Mouse (Mus musculus): ENCODE measurements around the gene Sgsh. TPM values are rescaled to one million over a fixed set of nuclear protein-coding genes. Genes with fewer than 3 reads are reported as not detected.

Gene Sgsh
- polyA plus RNA-seq, 1 experiment, result 43.1 TPM

GRCm38 (mm10) chr11:119338271-119339059 lies 16.9 kb downstream of the Sgsh start:
- Histone ChIP-seq H3K27ac (ENCODE audit: insufficient read depth, low read length) (no peak overlapping the region), H3K4me3 (ENCODE audit: extremely low read depth, insufficient read depth, insufficient read length) (no peak overlapping the region), H3K27me3 (ENCODE audit: control insufficient read depth, insufficient read depth, low read length) (no peaks in the 10 kb centered on the region), H3K4me1 (ENCODE audit: control insufficient read depth, insufficient read depth, insufficient read length) (no peaks in the 10 kb centered on the region), H3K36me3 (ENCODE audit: control insufficient read depth, insufficient read depth, low read length) (no peaks in the 10 kb centered on the region)
- TF ChIP-seq POLR2A (IDR thresholded peaks at IDR 0.05; ENCODE audit: low read depth, low read length) (no peak), CTCF (IDR thresholded peaks at IDR 0.05; ENCODE audit: extremely low read depth, insufficient read depth, insufficient read length, insufficient replicate concordance) (no peak)
- WGBS, result 86% methylated on average over 10 of the region's 10 CpGs
- DNase-seq (ENCODE audit: low read depth in 1 of 2, low spot score in 2 of 2), result no peak

- Histone ChIP-seq H3K36me3 (ENCODE audit: control insufficient read depth, insufficient read depth, low read length) (no peaks in the 10 kb centered on the region), H3K4me3 (ENCODE audit: extremely low read depth, insufficient read depth, insufficient read length) (no peak overlapping the region), H3K27ac (ENCODE audit: insufficient read depth, low read length) (no peak overlapping the region), H3K27me3 (ENCODE audit: control insufficient read depth, insufficient read depth, low read length) (no peaks in the 10 kb centered on the region), H3K4me1 (ENCODE audit: control insufficient read depth, insufficient read depth, insufficient read length) (no peaks in the 10 kb centered on the region)
- WGBS, result 15% methylated on average over 3 of the region's 3 CpGs
- TF ChIP-seq CTCF (IDR thresholded peaks at IDR 0.05; ENCODE audit: extremely low read depth, insufficient read depth, insufficient read length, insufficient replicate concordance) (peak; percentile 8; the same call in 1 of the 2 replicates), POLR2A (IDR thresholded peaks at IDR 0.05; ENCODE audit: low read depth, low read length) (no peak)
- DNase-seq (ENCODE audit: low read depth in 1 of 2, low spot score in 2 of 2), result no peak
Measured at GRCm38 (mm10) chr11:119331970-119332369, 23.4 kb downstream of the Sgsh start.

GRCm38 (mm10) chr11:119330592-119330991 lies 24.7 kb downstream of the Sgsh start:
- Histone ChIP-seq H3K27me3 (ENCODE audit: control insufficient read depth, insufficient read depth, low read length) (no peaks in the 10 kb centered on the region), H3K4me1 (ENCODE audit: control insufficient read depth, insufficient read depth, insufficient read length) (no peaks in the 10 kb centered on the region)
- 80% methylated on average over 4 of the region's 4 CpGs for WGBS

GRCm38 (mm10) chr11:119325068-119325467 lies 30.3 kb downstream of the Sgsh start:
- Histone ChIP-seq H3K4me3 (ENCODE audit: extremely low read depth, insufficient read depth, insufficient read length) (no peak overlapping the region), H3K27me3 (ENCODE audit: control insufficient read depth, insufficient read depth, low read length) (no peaks in the 10 kb centered on the region), H3K27ac (ENCODE audit: insufficient read depth, low read length) (no peak overlapping the region), H3K36me3 (ENCODE audit: control insufficient read depth, insufficient read depth, low read length) (no peaks in the 10 kb centered on the region), H3K4me1 (ENCODE audit: control insufficient read depth, insufficient read depth, insufficient read length) (no peaks in the 10 kb centered on the region)
- TF ChIP-seq CTCF (IDR thresholded peaks at IDR 0.05; ENCODE audit: extremely low read depth, insufficient read depth, insufficient read length, insufficient replicate concordance) (no peak), POLR2A (IDR thresholded peaks at IDR 0.05; ENCODE audit: low read depth, low read length) (no peak)
- 92% methylated on average over 1 of the region's 1 CpGs for WGBS
- DNase-seq (ENCODE audit: low read depth in 1 of 2, low spot score in 2 of 2), result no peak

More at GRCm38 (mm10) chr11:119330592-119330991, 24.7 kb downstream of the Sgsh start:
- DNase-seq (ENCODE audit: low read depth in 1 of 2, low spot score in 2 of 2), result no peak
- TF ChIP-seq POLR2A (IDR thresholded peaks at IDR 0.05; ENCODE audit: low read depth, low read length) (no peak), CTCF (IDR thresholded peaks at IDR 0.05; ENCODE audit: extremely low read depth, insufficient read depth, insufficient read length, insufficient replicate concordance) (no peak)
- Histone ChIP-seq H3K4me3 (ENCODE audit: extremely low read depth, insufficient read depth, insufficient read length) (no peak overlapping the region), H3K36me3 (ENCODE audit: control insufficient read depth, insufficient read depth, low read length) (no peaks in the 10 kb centered on the region), H3K27ac (ENCODE audit: insufficient read depth, low read length) (no peak overlapping the region)

GRCm38 (mm10) chr11:119322521-119322920 lies 32.8 kb downstream of the Sgsh start:
- Histone ChIP-seq H3K4me1 (ENCODE audit: control insufficient read depth, insufficient read depth, insufficient read length) (no peaks in the 10 kb centered on the region), H3K27ac (ENCODE audit: insufficient read depth, low read length) (no peak overlapping the region), H3K36me3 (ENCODE audit: control insufficient read depth, insufficient read depth, low read length) (no peaks in the 10 kb centered on the region), H3K4me3 (ENCODE audit: extremely low read depth, insufficient read depth, insufficient read length) (no peak overlapping the region), H3K27me3 (ENCODE audit: control insufficient read depth, insufficient read depth, low read length) (no peaks in the 10 kb centered on the region)
- DNase-seq (ENCODE audit: low read depth in 1 of 2, low spot score in 2 of 2), result no peak
- 52% methylated on average over 13 of the region's 13 CpGs for WGBS
- TF ChIP-seq CTCF (IDR thresholded peaks at IDR 0.05; ENCODE audit: extremely low read depth, insufficient read depth, insufficient read length, insufficient replicate concordance), result no peak
- TF ChIP-seq POLR2A (IDR thresholded peaks at IDR 0.05; ENCODE audit: low read depth, low read length), result no peak

- H3K27me3 ChIP-seq (ENCODE audit: control insufficient read depth, insufficient read depth, low read length), result peaks cover 2% of the 10 kb centered on the region; the same call in 1 of the 2 replicates
- no peak for DNase-seq (ENCODE audit: low read depth in 1 of 2, low spot score in 2 of 2)
- H3K4me1 ChIP-seq (ENCODE audit: control insufficient read depth, insufficient read depth, insufficient read length), result no peaks in the 10 kb centered on the region
- 89% methylated on average over 4 of the region's 4 CpGs for WGBS
- no peak overlapping the region for H3K4me3 ChIP-seq (ENCODE audit: extremely low read depth, insufficient read depth, insufficient read length)
- TF ChIP-seq CTCF (IDR thresholded peaks at IDR 0.05; ENCODE audit: extremely low read depth, insufficient read depth, insufficient read length, insufficient replicate concordance), result no peak
- no peak for TF ChIP-seq POLR2A (IDR thresholded peaks at IDR 0.05; ENCODE audit: low read depth, low read length)
- H3K36me3 ChIP-seq (ENCODE audit: control insufficient read depth, insufficient read depth, low read length), result no peaks in the 10 kb centered on the region
- H3K27ac ChIP-seq (ENCODE audit: insufficient read depth, low read length), result no peak overlapping the region
Measured at GRCm38 (mm10) chr11:119316720-119317119, 38.6 kb downstream of the Sgsh start.

Data from spleen, adult 2 months (tissue).